Mouse (Mus musculus) E14TG2a.4 (cell line): ENCODE results near the gene Gnmt.

Experiments
- H3K27me3 ChIP-seq: 2 replicates; pipeline ENCODE4 v1.6.1; 2014; ENCODE audit warnings: low read length, control low read depth; ENCODE audit not compliant: insufficient read depth
- H3K36me3 ChIP-seq: 2 replicates; pipeline ENCODE4 v1.6.1; 2014; ENCODE audit warnings: low read length, control low read depth; ENCODE audit not compliant: insufficient read depth
- H3K4me1 ChIP-seq: replicated peaks from 2 replicates; pipeline ENCODE4 v1.6.1; 2014; ENCODE audit warnings: low read depth, low read length, control low read depth
- H3K4me3 ChIP-seq: replicated peaks from 2 replicates; pipeline ENCODE4 v1.5.1; 2014; ENCODE audit warnings: mild to moderate bottlenecking, low read length
- H3K9me3 ChIP-seq: 2 replicates; pipeline ENCODE4 v1.6.1; 2014; ENCODE audit warnings: low read length, control low read depth
- CTCF ChIP-seq: conservative IDR thresholded peaks from 2 replicates; pipeline ENCODE4 v1.5.1; 2014; ENCODE audit warnings: low read length
- NANOG ChIP-seq: IDR thresholded peaks from 2 replicates; pipeline ENCODE4 v1.6.1; 2014; ENCODE audit warnings: borderline replicate concordance, low read length, mixed read lengths
- POU5F1 ChIP-seq: IDR thresholded peaks from 2 replicates; pipeline ENCODE4 v1.6.1; 2014; ENCODE audit warnings: low read length, borderline replicate concordance

Gene Gnmt

DNA sequence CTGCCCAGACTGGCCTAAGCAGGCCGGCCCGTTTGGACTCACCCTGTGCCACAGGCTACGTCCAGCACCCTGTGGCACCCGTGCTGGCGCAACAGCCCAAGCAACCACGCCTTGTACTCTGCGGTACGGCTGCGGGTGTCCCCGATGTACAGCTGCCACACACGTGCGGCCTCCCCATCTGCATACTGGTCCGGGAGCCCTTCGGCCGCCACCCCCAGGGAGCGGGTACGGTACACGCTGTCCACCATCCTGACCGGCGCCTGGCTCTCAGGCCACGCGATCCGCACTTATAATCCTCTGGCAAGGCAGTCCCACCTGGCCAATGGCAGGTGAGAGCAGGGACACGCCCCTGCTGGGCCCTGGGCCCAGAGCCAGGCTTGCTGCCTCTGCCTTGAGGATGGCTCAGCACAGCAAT is at the start of gene Gnmt:
Gene Gnmt (minus strand): TSS at position 265 of the 415 bp plus-strand sequence.
- peak within 1 kb of the TSS; percentile 83 for H3K4me3 ChIP-seq
- TF ChIP-seq CTCF (no peak), POU5F1 (no peak), NANOG (no peak)
- peaks cover 43% of the 10 kb centered on the region for H3K4me1 ChIP-seq
- peaks cover 6% of the 10 kb centered on the region for H3K36me3 ChIP-seq
- H3K27me3 ChIP-seq = peaks cover 21% of the 10 kb centered on the region
- no peaks in the 10 kb centered on the region for H3K9me3 ChIP-seq

DNA sequence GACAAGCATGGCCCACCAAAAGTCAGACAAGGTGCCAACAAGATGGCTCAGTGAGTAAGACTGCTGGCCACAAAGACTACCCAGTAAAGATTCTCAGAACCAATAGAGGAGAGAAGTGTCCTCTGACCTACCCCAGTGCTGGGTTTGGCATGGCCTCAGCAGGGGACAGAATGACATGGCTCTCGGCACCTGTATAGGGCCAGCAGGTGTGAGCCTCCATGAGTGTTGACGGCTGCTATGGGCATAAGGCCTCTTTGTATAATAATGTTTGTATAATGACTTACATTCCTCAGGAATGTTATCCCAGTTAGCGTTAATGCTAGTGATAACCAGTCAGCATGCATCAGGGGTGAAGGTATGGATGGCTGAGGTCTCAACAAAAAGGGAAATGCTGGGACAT is 47.1 kb upstream of the Gnmt start:
- Histone ChIP-seq H3K4me3 (no peak overlapping the region), H3K9me3 (no peaks in the 10 kb centered on the region), H3K36me3 (peaks cover 72% of the 10 kb centered on the region), H3K4me1 (peaks cover 77% of the 10 kb centered on the region), H3K27me3 (no peaks in the 10 kb centered on the region)
- no peak for TF ChIP-seq CTCF
- no peak for TF ChIP-seq NANOG
- no peak for TF ChIP-seq POU5F1

DNA sequence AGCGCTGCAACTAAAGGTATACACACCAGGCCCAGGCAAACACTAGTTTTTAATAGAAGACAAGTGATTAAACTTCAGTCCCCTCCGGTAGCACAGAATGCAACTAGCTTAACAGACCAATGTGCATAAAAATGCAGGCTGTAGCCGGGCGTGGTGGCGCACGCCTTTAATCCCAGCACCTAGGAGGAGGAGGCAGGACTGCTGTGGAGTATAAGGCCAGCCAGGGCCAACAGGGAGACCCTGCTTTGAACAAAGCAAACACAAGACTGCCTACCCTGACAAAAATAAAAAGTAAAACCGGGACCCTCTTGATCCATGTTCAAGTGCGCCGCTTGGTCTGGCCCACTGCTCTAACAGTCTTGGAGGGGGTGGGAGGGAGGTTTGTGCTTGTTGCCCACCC is 46.1 kb upstream of the Gnmt start:
- peaks cover 75% of the 10 kb centered on the region for H3K4me1 ChIP-seq
- no peaks in the 10 kb centered on the region for H3K9me3 ChIP-seq
- peaks cover 62% of the 10 kb centered on the region for H3K36me3 ChIP-seq
- H3K27me3 ChIP-seq = peaks cover 3% of the 10 kb centered on the region; the same call in 1 of the 2 replicates
- H3K4me3 ChIP-seq = no peak overlapping the region
- TF ChIP-seq POU5F1 = no peak
- TF ChIP-seq CTCF = no peak
- TF ChIP-seq NANOG = no peak

DNA sequence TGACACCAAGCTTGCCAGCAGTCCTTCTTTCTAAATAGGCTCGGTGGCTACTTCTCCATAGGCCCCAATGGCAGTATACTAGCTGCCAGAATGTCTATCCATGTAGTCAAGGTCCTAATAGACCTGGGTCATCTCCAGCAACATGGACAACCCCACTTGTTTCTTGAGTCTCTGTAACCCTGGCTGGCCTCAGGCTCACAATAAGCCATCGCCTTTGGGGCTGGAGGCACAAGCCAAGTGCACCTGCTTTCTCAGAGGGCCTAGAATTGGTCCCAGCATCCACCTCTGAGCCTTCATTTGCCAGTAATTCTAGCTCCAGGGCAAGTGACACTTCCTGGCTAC is 45.1 kb upstream of the Gnmt start:
- Histone ChIP-seq H3K27me3 (peaks cover 5% of the 10 kb centered on the region; the same call in 1 of the 2 replicates), H3K4me1 (peaks cover 66% of the 10 kb centered on the region), H3K9me3 (no peaks in the 10 kb centered on the region), H3K36me3 (peaks cover 53% of the 10 kb centered on the region), H3K4me3 (peak overlapping the region; percentile 98)
- TF ChIP-seq NANOG (no peak), POU5F1 (no peak), CTCF (no peak)

DNA sequence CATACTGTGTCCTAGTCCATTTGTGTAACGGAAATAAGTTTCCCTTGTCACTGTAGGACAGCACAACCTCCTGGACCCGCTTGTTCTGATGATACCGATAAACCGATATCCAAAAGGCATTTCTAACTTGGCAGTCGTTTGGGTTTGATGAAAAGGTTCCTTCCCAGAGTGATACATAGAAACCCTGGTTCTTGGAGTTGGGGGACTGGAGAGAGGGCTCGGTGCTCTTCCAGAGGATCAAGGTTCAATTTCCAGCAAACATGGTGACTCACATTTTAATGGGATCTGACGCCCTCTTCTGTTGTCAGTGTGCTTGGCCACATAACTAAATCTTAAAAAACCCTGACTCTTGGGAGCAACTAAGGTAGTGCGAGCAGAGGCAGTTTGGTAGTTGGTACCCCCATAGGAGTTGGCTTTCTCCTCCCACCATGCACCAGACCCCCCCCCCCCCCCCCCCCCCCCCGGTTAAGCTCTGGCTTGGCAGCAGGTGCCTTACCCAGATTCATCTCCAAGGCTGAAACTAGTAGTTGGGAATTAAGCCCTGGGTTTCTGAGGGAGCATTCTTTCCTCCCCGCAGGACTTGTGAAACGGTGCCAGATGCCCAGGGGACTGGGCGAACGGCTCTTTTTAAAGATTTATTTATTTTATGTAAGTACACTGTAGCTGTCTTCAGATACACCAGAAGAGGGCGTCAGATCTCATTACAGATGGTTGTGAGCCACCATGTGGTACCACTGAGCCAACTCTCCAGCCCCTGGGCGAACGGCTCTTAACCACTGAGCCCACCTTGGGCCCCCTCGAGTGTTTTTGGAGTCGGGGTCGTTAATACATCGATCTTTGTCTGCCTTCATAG is 44.5 kb upstream of the Gnmt start:
- TF ChIP-seq POU5F1 = no peak
- TF ChIP-seq CTCF = peak; percentile 5; the same call in 1 of the 2 replicates

DNA sequence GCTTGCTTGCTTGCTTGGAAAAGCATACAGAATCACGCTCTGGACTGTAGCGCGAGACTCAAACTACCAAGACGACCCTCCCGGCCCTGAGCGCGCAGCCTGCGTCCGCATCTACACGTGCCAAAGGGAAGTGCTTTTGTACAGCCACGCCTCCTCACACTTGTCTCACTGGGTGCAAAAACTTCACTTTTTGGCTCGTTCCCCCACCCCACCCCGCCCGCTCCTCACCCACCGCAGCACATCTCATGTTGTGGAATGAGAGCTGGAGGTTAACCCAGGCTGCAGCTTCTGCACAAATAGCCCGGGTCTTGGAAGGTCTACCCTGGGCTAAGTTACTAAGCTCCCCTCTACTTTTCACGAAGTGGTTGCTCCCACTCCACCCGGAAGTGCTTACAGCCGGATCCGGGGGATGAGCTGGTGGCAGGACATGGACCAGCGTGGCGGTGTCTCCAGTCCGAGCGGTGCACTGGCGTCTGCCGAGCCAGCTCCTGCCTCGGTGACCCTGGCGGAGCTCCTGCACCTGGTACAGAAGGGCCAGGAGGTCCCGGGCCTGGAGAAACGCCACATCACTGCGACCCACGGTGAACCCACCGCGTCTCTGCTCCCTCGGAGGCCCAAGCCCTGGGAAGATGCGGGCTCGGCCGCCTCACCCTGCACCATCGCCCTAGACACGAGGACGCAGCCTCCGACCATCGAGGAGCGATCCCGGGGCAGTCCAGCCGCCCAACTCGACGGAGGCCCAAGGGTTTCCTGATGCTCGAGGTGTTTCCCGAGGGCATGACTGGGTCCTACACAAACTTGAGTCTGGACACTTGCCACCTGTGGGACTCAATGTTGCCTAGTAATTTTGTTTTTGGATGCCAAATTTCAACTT is 43.7 kb upstream of the Gnmt start, which contains the start of gene 2310039H08Rik:
Gene 2310039H08Rik (plus strand): TSS at position 232 of the 874 bp plus-strand sequence.
- Histone ChIP-seq H3K36me3 (peaks cover 38% of the 10 kb centered on the region), H3K9me3 (no peaks in the 10 kb centered on the region), H3K27me3 (peaks cover 5% of the 10 kb centered on the region; the same call in 1 of the 2 replicates), H3K4me1 (peaks cover 59% of the 10 kb centered on the region), H3K4me3 (peak within 1 kb of the TSS; percentile 98)
- no peak for TF ChIP-seq POU5F1
- TF ChIP-seq NANOG = no peak
- no peak for TF ChIP-seq CTCF

More for the DNA sequence above, 44.5 kb upstream of the Gnmt start:
- peaks cover 5% of the 10 kb centered on the region; the same call in 1 of the 2 replicates for H3K27me3 ChIP-seq
- H3K9me3 ChIP-seq = no peaks in the 10 kb centered on the region
- peaks cover 60% of the 10 kb centered on the region for H3K4me1 ChIP-seq
- H3K4me3 ChIP-seq = peak overlapping the region; percentile 98
- H3K36me3 ChIP-seq = peaks cover 47% of the 10 kb centered on the region

DNA sequence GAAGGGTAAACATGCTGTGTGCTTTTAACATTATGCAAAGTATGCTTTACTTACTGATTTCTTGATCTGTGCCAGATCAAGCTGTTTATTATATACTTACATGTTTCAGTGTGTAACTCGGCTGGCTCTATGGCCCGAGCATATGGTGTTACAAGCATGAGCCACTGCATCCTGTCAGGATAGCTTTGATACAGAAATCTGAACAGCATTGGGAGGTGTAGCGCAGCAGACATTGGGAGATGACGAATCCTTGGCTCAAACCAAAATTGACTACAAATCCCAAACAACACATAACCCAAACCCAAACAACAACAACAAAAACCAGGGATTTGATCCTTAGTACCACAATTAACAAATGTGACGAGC is 43.1 kb upstream of the Gnmt start:
- Histone ChIP-seq H3K4me3 (peak overlapping the region; percentile 98), H3K36me3 (peaks cover 32% of the 10 kb centered on the region), H3K4me1 (peaks cover 55% of the 10 kb centered on the region), H3K9me3 (no peaks in the 10 kb centered on the region), H3K27me3 (peaks cover 5% of the 10 kb centered on the region; the same call in 1 of the 2 replicates)
- no peak for TF ChIP-seq CTCF

DNA sequence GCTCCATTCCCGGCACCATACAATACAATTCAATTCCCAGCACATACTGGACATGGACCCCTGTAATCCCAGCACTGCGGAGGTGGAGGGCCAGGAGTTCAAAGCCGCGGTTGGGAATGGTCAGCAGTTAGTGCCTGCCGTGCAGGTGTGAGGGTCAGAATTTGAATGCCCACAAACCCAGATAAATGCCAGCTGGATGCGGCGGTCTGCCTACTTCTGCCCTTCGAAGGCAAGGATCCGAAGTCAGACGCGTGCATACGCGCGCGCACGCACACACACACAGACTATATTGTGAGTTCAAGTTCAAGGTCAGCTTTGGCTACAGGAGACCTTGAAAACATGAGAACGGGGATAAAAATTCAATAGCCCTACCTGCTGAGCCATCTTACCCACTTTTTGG is 42.6 kb upstream of the Gnmt start:
- Histone ChIP-seq H3K4me1 (peaks cover 55% of the 10 kb centered on the region), H3K36me3 (peaks cover 28% of the 10 kb centered on the region), H3K4me3 (peak overlapping the region; percentile 98), H3K27me3 (peaks cover 5% of the 10 kb centered on the region; the same call in 1 of the 2 replicates), H3K9me3 (no peaks in the 10 kb centered on the region)
- TF ChIP-seq POU5F1 = no peak
- no peak for TF ChIP-seq CTCF
- no peak for TF ChIP-seq NANOG
